In genomic region chr3:143188931-143189330, GRCm38 (mm10) we compare ENCODE assay signal across 29 mouse cellular contexts.
DNase-seq lines count a peak whose midpoint lies in the region; ATAC-seq and TF ChIP-seq lines count a peak whose summit lies in the region.
"Had no signal": no experiment of that assay in that cellular context is flagged by ENCODE, and none has a peak within 500 bp of the region (broad histone marks: within the 10 kb centered on the region; RNA-seq: fewer than 3 reads in every experiment).

No protein-coding gene starts in this region.

- ATAC-seq in limb, embryonic 14.5 days (ENCODE audit: low FRiP score, low read depth): no peak
- no peak for ATAC-seq in cerebellum, adult (ENCODE audit: insufficient number of reproducible peaks, low FRiP score, low TSS enrichment)
- ATAC-seq: activated CD4-positive, CD25-positive, alpha-beta regulatory T cell, adult 4 months; forebrain, embryonic 13.5 days; intestine, postnatal 0 days; midbrain, embryonic 16.5 days had no signal

- H3K4me1 ChIP-seq in limb, embryonic 14.5 days (ENCODE audit: control insufficient read depth, insufficient read depth, low read length): no peaks in the 10 kb centered on the region
- 0 out of 2 replicates have a peak, but pooled peaks cover 3% of the 10 kb centered on the region for H3K4me1 ChIP-seq in limb, embryonic 10.5 days
- peaks cover 9% of the 10 kb centered on the region; the same call in 1 of the 2 replicates for H3K4me1 ChIP-seq in embryonic facial prominence, embryonic 10.5 days
- H3K4me1 ChIP-seq: embryonic facial prominence, embryonic 15.5 days; forebrain, embryonic 13.5 days; heart, embryonic 13.5 days had no signal

- no peak for TF ChIP-seq POLR2A in limb, embryonic 14.5 days (IDR thresholded peaks at IDR 0.05; ENCODE audit: borderline replicate concordance, extremely low read depth, insufficient read depth, insufficient read length)

- H3K4me3 ChIP-seq in limb, embryonic 14.5 days (replicated peaks; ENCODE audit: low read length): no peak overlapping the region
- no peak overlapping the region for H3K4me3 ChIP-seq in limb, embryonic 10.5 days
- no peak overlapping the region for H3K4me3 ChIP-seq in embryonic facial prominence, embryonic 10.5 days
- H3K4me3 ChIP-seq: embryonic facial prominence, embryonic 15.5 days; forebrain, embryonic 13.5 days; heart, embryonic 13.5 days; layer of hippocampus, adult 2 months had no signal

- no peak overlapping the region for H3K4me2 ChIP-seq in limb, embryonic 14.5 days (replicated peaks; ENCODE audit: low read depth, low read length, severe bottlenecking)
- H3K4me2 ChIP-seq: embryonic facial prominence, embryonic 15.5 days; forebrain, embryonic 13.5 days; heart, embryonic 13.5 days; hindbrain, embryonic 14.5 days; midbrain, embryonic 11.5 days had no signal

- peak; percentile 8 for DNase-seq in limb, embryonic 14.5 days (ENCODE audit: low spot score)
- DNase-seq in limb, embryonic 10.5 days (ENCODE audit: low spot score): no peak
- DNase-seq in embryo, embryonic 10.5 days (ENCODE audit: low spot score): peak; percentile 27
- DNase-seq in embryonic facial prominence, embryonic 10.5 days (ENCODE audit: low spot score): peak; percentile 26
- DNase-seq in layer of hippocampus, adult 18-20 months (ENCODE audit: low spot score in 2 of 2): no peak
- DNase-seq in layer of hippocampus, adult 8-10 months (ENCODE audit: low spot score in 2 of 2): no peak
- DNase-seq: adrenal gland, adult 8-10 months; B cell, adult 2 months; cerebellum, adult 11-12 months; cerebellum, adult 9-11 months; gastrocnemius, postnatal 10 days; heart, postnatal 10 days; kidney, postnatal 25 days; left cerebral cortex, postnatal 4 days; liver; lung, adult 2 months; lung, postnatal 10 days; thymus, postnatal 14 days had no signal

- 20% methylated on average over 7 of the region's 7 CpGs for WGBS in limb, embryonic 14.5 days
- WGBS in limb, embryonic 10.5 days: 25% methylated on average over 7 of the region's 7 CpGs
- WGBS in embryonic facial prominence, embryonic 10.5 days: 25% methylated on average over 7 of the region's 7 CpGs

- H3K9me3 ChIP-seq in limb, embryonic 14.5 days (ENCODE audit: control insufficient read depth, low read length): no peaks in the 10 kb centered on the region
- H3K9me3 ChIP-seq in limb, embryonic 10.5 days (replicated peaks): no peaks in the 10 kb centered on the region
- no peaks in the 10 kb centered on the region for H3K9me3 ChIP-seq in embryonic facial prominence, embryonic 10.5 days
- H3K9me3 ChIP-seq: embryonic facial prominence, embryonic 15.5 days; forebrain, embryonic 13.5 days; heart, embryonic 13.5 days had no signal

- no peak overlapping the region for H3K27ac ChIP-seq in limb, embryonic 14.5 days (replicated peaks; ENCODE audit: low read depth, low read length)
- H3K27ac ChIP-seq in limb, embryonic 10.5 days: no peak overlapping the region
- H3K27ac ChIP-seq in embryonic facial prominence, embryonic 10.5 days (replicated peaks): no peak overlapping the region
- H3K27ac ChIP-seq: embryonic facial prominence, embryonic 15.5 days; forebrain, embryonic 13.5 days; heart, embryonic 13.5 days; hindbrain, embryonic 14.5 days; layer of hippocampus, adult 2 months; liver, embryonic 14.5 days had no signal

- no peaks in the 10 kb centered on the region for H3K27me3 ChIP-seq in limb, embryonic 14.5 days (ENCODE audit: control insufficient read depth, insufficient read depth, low read length)
- no peaks in the 10 kb centered on the region for H3K27me3 ChIP-seq in limb, embryonic 10.5 days (ENCODE audit: low read depth, poor library complexity, severe bottlenecking)
- no peaks in the 10 kb centered on the region for H3K27me3 ChIP-seq in embryonic facial prominence, embryonic 10.5 days (replicated peaks; ENCODE audit: low read depth, poor library complexity, severe bottlenecking)
- H3K27me3 ChIP-seq: embryonic facial prominence, embryonic 15.5 days; forebrain, embryonic 13.5 days; heart, embryonic 13.5 days had no signal

- H3K9ac ChIP-seq in limb, embryonic 14.5 days (ENCODE audit: low read depth, low read length, severe bottlenecking): no peak overlapping the region
- H3K9ac ChIP-seq: embryonic facial prominence, embryonic 15.5 days; forebrain, embryonic 13.5 days; heart, embryonic 13.5 days; hindbrain, embryonic 14.5 days; liver, embryonic 14.5 days had no signal

- H3K36me3 ChIP-seq in limb, embryonic 14.5 days (ENCODE audit: control insufficient read depth, insufficient read depth, low read length): no peaks in the 10 kb centered on the region
- H3K36me3 ChIP-seq in limb, embryonic 10.5 days: no peaks in the 10 kb centered on the region
- no peaks in the 10 kb centered on the region for H3K36me3 ChIP-seq in embryonic facial prominence, embryonic 10.5 days (replicated peaks)
- H3K36me3 ChIP-seq: embryonic facial prominence, embryonic 15.5 days; heart, embryonic 13.5 days had no signal

Comparison
In these comparisons a context has a peak if more than half of its experiments do, and no peak if none do; other contexts are left out.
1. DNase-seq: peak in limb, embryonic 14.5 days (single experiment), embryo, embryonic 10.5 days (single experiment) and embryonic facial prominence, embryonic 10.5 days (single experiment); none in limb, embryonic 10.5 days (single experiment), layer of hippocampus, adult 18-20 months (0 of 2) and layer of hippocampus, adult 8-10 months (0 of 2).